Mouse (Mus musculus): ENCODE measurements around the gene Igsf10. TPM values are rescaled to one million over a fixed set of nuclear protein-coding genes. Genes with fewer than 3 reads are reported as not detected.

Igsf10 gene
- polyA plus RNA-seq, 1 experiment = 0.05 TPM

- H3K4me2 ChIP-seq (ENCODE audit: low read depth) = no peak overlapping the region
- H3ac ChIP-seq (ENCODE audit: control insufficient read depth, insufficient read length) = no peak overlapping the region
- H3K27me3 ChIP-seq (ENCODE audit: control insufficient read depth, insufficient read depth, insufficient read length) = no peaks in the 10 kb centered on the region
- no peaks in the 10 kb centered on the region for H3K79me2 ChIP-seq (ENCODE audit: control insufficient read depth, insufficient read depth)
- H3K4me3 ChIP-seq = no peak overlapping the region
- TF ChIP-seq CEBPB (IDR thresholded peaks at IDR 0.05; ENCODE audit: insufficient read depth, poor library complexity, severe bottlenecking) = no peak
- no peak for TF ChIP-seq REST (IDR thresholded peaks at IDR 0.05; ENCODE audit: insufficient read depth, insufficient read length)
- no peak for TF ChIP-seq SRF (IDR thresholded peaks at IDR 0.05; ENCODE audit: control insufficient read depth, insufficient read length, low read depth)
- TF ChIP-seq POLR2A (IDR thresholded peaks at IDR 0.05; ENCODE audit: insufficient read length, low read depth) = no peak
- no peak for TF ChIP-seq MAX (IDR thresholded peaks at IDR 0.05; ENCODE audit: low read depth)
- TF ChIP-seq MYOD1 (IDR thresholded peaks at IDR 0.05; ENCODE audit: control insufficient read depth in 1 of 3, insufficient read length in 2 of 3, low read depth in 2 of 3) = no peak
- TF ChIP-seq TCF12 (IDR thresholded peaks at IDR 0.05; ENCODE audit: insufficient read depth, poor library complexity, severe bottlenecking) = no peak
- no peak for TF ChIP-seq USF1 (IDR thresholded peaks at IDR 0.05; ENCODE audit: low read depth)
- no peak for TF ChIP-seq POLR2AphosphoS2 (IDR thresholded peaks at IDR 0.05; ENCODE audit: insufficient read length, low read depth)
- no peak for TF ChIP-seq TCF3 (IDR thresholded peaks at IDR 0.05; ENCODE audit: insufficient read length, low read depth)
- H3K36me3 ChIP-seq (ENCODE audit: control insufficient read depth, insufficient read depth) = no peaks in the 10 kb centered on the region
Observed at GRCm38 (mm10) chr3:59361895-59362294, 17.7 kb upstream of the Igsf10 start.

- Histone ChIP-seq H3K79me2 (ENCODE audit: control insufficient read depth, insufficient read depth) (no peaks in the 10 kb centered on the region), H3K27me3 (ENCODE audit: control insufficient read depth, insufficient read depth, insufficient read length) (no peaks in the 10 kb centered on the region), H3ac (ENCODE audit: control insufficient read depth, insufficient read length) (no peak overlapping the region), H3K36me3 (ENCODE audit: control insufficient read depth, insufficient read depth) (no peaks in the 10 kb centered on the region), H3K4me3 (no peak overlapping the region), H3K4me2 (ENCODE audit: low read depth) (no peak overlapping the region)
- TF ChIP-seq REST (IDR thresholded peaks at IDR 0.05; ENCODE audit: insufficient read depth, insufficient read length) (no peak), TCF3 (IDR thresholded peaks at IDR 0.05; ENCODE audit: insufficient read length, low read depth) (no peak), POLR2A (IDR thresholded peaks at IDR 0.05; ENCODE audit: insufficient read length, low read depth) (no peak), TCF12 (IDR thresholded peaks at IDR 0.05; ENCODE audit: insufficient read depth, poor library complexity, severe bottlenecking) (no peak), USF1 (IDR thresholded peaks at IDR 0.05; ENCODE audit: low read depth) (no peak), MYOD1 (IDR thresholded peaks at IDR 0.05; ENCODE audit: control insufficient read depth in 1 of 3, insufficient read length in 2 of 3, low read depth in 2 of 3) (no peak), CEBPB (IDR thresholded peaks at IDR 0.05; ENCODE audit: insufficient read depth, poor library complexity, severe bottlenecking) (no peak), POLR2AphosphoS2 (IDR thresholded peaks at IDR 0.05; ENCODE audit: insufficient read length, low read depth) (no peak), E2F4 (IDR thresholded peaks at IDR 0.05; ENCODE audit: insufficient read depth) (no peak), MAX (IDR thresholded peaks at IDR 0.05; ENCODE audit: low read depth) (no peak), MYOG (IDR thresholded peaks at IDR 0.05; ENCODE audit: control insufficient read depth in 1 of 3, insufficient read depth in 1 of 3, insufficient read length in 2 of 3, low read depth in 2 of 3) (no peak), SRF (IDR thresholded peaks at IDR 0.05; ENCODE audit: control insufficient read depth, insufficient read length, low read depth) (no peak)
Observed at GRCm38 (mm10) chr3:59360102-59360501, 15.9 kb upstream of the Igsf10 start.

- no peaks in the 10 kb centered on the region for H3K36me3 ChIP-seq (ENCODE audit: control insufficient read depth, insufficient read depth)
- no peaks in the 10 kb centered on the region for H3K79me2 ChIP-seq (ENCODE audit: control insufficient read depth, insufficient read depth)
- TF ChIP-seq REST (IDR thresholded peaks at IDR 0.05; ENCODE audit: insufficient read depth, insufficient read length) (no peak), CEBPB (IDR thresholded peaks at IDR 0.05; ENCODE audit: insufficient read depth, poor library complexity, severe bottlenecking) (no peak), E2F4 (IDR thresholded peaks at IDR 0.05; ENCODE audit: insufficient read depth) (no peak), TCF12 (IDR thresholded peaks at IDR 0.05; ENCODE audit: insufficient read depth, poor library complexity, severe bottlenecking) (no peak), MYOD1 (IDR thresholded peaks at IDR 0.05; ENCODE audit: control insufficient read depth in 1 of 3, insufficient read length in 2 of 3, low read depth in 2 of 3) (no peak), MYOG (IDR thresholded peaks at IDR 0.05; ENCODE audit: control insufficient read depth in 1 of 3, insufficient read depth in 1 of 3, insufficient read length in 2 of 3, low read depth in 2 of 3) (no peak), MAX (IDR thresholded peaks at IDR 0.05; ENCODE audit: low read depth) (no peak), POLR2AphosphoS2 (IDR thresholded peaks at IDR 0.05; ENCODE audit: insufficient read length, low read depth) (no peak), TCF3 (IDR thresholded peaks at IDR 0.05; ENCODE audit: insufficient read length, low read depth) (no peak), SRF (IDR thresholded peaks at IDR 0.05; ENCODE audit: control insufficient read depth, insufficient read length, low read depth) (no peak), USF1 (IDR thresholded peaks at IDR 0.05; ENCODE audit: low read depth) (no peak)
- H3K4me3 ChIP-seq = no peak overlapping the region
- no peaks in the 10 kb centered on the region for H3K27me3 ChIP-seq (ENCODE audit: control insufficient read depth, insufficient read depth, insufficient read length)
- no peak overlapping the region for H3ac ChIP-seq (ENCODE audit: control insufficient read depth, insufficient read length)
- no peak overlapping the region for H3K4me2 ChIP-seq (ENCODE audit: low read depth)
Observed at GRCm38 (mm10) chr3:59354156-59354555, 10.0 kb upstream of the Igsf10 start.

GRCm38 (mm10) chr3:59351768-59352167, 7.6 kb upstream of the Igsf10 start:
- H3K27me3 ChIP-seq (ENCODE audit: control insufficient read depth, insufficient read depth, insufficient read length) = no peaks in the 10 kb centered on the region
- no peak overlapping the region for H3K4me3 ChIP-seq
- H3K36me3 ChIP-seq (ENCODE audit: control insufficient read depth, insufficient read depth) = no peaks in the 10 kb centered on the region
- H3K79me2 ChIP-seq (ENCODE audit: control insufficient read depth, insufficient read depth) = no peaks in the 10 kb centered on the region
- H3ac ChIP-seq (ENCODE audit: control insufficient read depth, insufficient read length) = no peak overlapping the region
- TF ChIP-seq E2F4 (IDR thresholded peaks at IDR 0.05; ENCODE audit: insufficient read depth) = no peak
- no peak overlapping the region for H3K4me2 ChIP-seq (ENCODE audit: low read depth)

DNA sequence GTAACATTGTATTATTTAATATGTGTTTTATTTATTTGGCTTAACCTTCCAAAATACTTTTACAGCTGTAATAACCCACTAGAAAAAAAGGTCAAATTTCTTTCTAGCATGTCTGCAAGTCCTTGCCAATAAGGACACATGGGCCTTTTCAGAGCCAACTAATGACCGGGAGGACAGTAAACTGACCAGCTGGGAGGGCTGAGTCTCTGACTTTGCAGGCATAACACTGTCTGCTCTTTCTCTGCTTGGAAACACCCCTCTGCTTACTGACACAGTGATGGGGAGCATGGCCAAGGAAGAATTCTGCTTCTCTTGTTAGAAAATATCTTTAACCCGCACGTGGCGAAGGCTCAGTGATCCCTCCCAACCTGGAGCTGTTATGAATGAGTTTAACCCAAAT, 1.2 kb downstream of the Igsf10 start:
- no peaks in the 10 kb centered on the region for H3K27me3 ChIP-seq (ENCODE audit: control insufficient read depth, insufficient read depth, insufficient read length)
- no peak overlapping the region for H3K4me3 ChIP-seq
- no peak overlapping the region for H3ac ChIP-seq (ENCODE audit: control insufficient read depth, insufficient read length)
- no peaks in the 10 kb centered on the region for H3K79me2 ChIP-seq (ENCODE audit: control insufficient read depth, insufficient read depth)
- TF ChIP-seq POLR2AphosphoS2 (IDR thresholded peaks at IDR 0.05; ENCODE audit: insufficient read length, low read depth) (no peak), TCF3 (IDR thresholded peaks at IDR 0.05; ENCODE audit: insufficient read length, low read depth) (no peak), TCF12 (IDR thresholded peaks at IDR 0.05; ENCODE audit: insufficient read depth, poor library complexity, severe bottlenecking) (no peak), USF1 (IDR thresholded peaks at IDR 0.05; ENCODE audit: low read depth) (no peak), MAX (IDR thresholded peaks at IDR 0.05; ENCODE audit: low read depth) (no peak), MYOG (IDR thresholded peaks at IDR 0.05; ENCODE audit: control insufficient read depth in 1 of 3, insufficient read depth in 1 of 3, insufficient read length in 2 of 3, low read depth in 2 of 3) (no peak), REST (IDR thresholded peaks at IDR 0.05; ENCODE audit: insufficient read depth, insufficient read length) (no peak), SRF (IDR thresholded peaks at IDR 0.05; ENCODE audit: control insufficient read depth, insufficient read length, low read depth) (no peak), CEBPB (IDR thresholded peaks at IDR 0.05; ENCODE audit: insufficient read depth, poor library complexity, severe bottlenecking) (no peak), MYOD1 (IDR thresholded peaks at IDR 0.05; ENCODE audit: control insufficient read depth in 1 of 3, insufficient read length in 2 of 3, low read depth in 2 of 3) (no peak), E2F4 (IDR thresholded peaks at IDR 0.05; ENCODE audit: insufficient read depth) (no peak), POLR2A (IDR thresholded peaks at IDR 0.05; ENCODE audit: insufficient read length, low read depth) (no peak)
- H3K36me3 ChIP-seq (ENCODE audit: control insufficient read depth, insufficient read depth) = no peaks in the 10 kb centered on the region
- no peak overlapping the region for H3K4me2 ChIP-seq (ENCODE audit: low read depth)

All from myocyte (in vitro differentiated cells).